Mouse (Mus musculus) kidney, embryonic 14.5 days (tissue): Measurements from ENCODE around the gene Luc7l3. TPM values are rescaled to one million over a fixed set of nuclear protein-coding genes. Genes with fewer than 3 reads are reported as not detected.
A peak's percentile ranks its signal among the peaks of the same experiment; 100 is the strongest.

Experiments
- ATAC-seq: fragments of 200-750 bp; cut with Nextera tagmentation; 2 replicates; pipeline ENCODE4 v1.8.0; 2017; ENCODE audit warnings: moderate number of reproducible peaks, mild to moderate bottlenecking, moderate TSS enrichment, moderate library complexity; ENCODE audit not compliant: low FRiP score, low TSS enrichment
- H3K27ac ChIP-seq: fragments of 300-500 bp; sonication (generic); 2 replicates; pipeline ENCODE4 v1.5.1; 2014; ENCODE audit warnings: low read depth, mild to moderate bottlenecking, low read length, moderate library complexity, mixed read lengths
- H3K27me3 ChIP-seq: fragments of 300-500 bp; sonication (generic); 2 replicates; pipeline ENCODE4 v1.6.1; 2014; ENCODE audit warnings: mild to moderate bottlenecking, low read length; ENCODE audit not compliant: control insufficient read depth, insufficient read depth
- H3K36me3 ChIP-seq: fragments of 300-500 bp; sonication (generic); 2 replicates; pipeline ENCODE4 v1.6.1; 2014; ENCODE audit warnings: low read length, mixed read lengths; ENCODE audit not compliant: control insufficient read depth, insufficient read depth
- H3K4me1 ChIP-seq: fragments of 300-500 bp; sonication (generic); 2 replicates; pipeline ENCODE4 v1.6.1; 2014; ENCODE audit warnings: low read length, mixed read lengths; ENCODE audit not compliant: control insufficient read depth, insufficient read depth
- H3K4me2 ChIP-seq: fragments of 300-500 bp; sonication (generic); replicated peaks from 2 replicates; pipeline ENCODE4 v1.6.1; 2014; ENCODE audit warnings: low read depth, mild to moderate bottlenecking, low read length
- H3K4me3 ChIP-seq: fragments of 300-500 bp; sonication (generic); 2 replicates; pipeline ENCODE4 v1.5.1; 2014; ENCODE audit warnings: mild to moderate bottlenecking, low read length
- H3K9ac ChIP-seq: fragments of 300-500 bp; sonication (generic); 2 replicates; pipeline ENCODE4 v1.6.1; 2014; ENCODE audit warnings: low read depth, mild to moderate bottlenecking, low read length, moderate library complexity
- H3K9me3 ChIP-seq: fragments of 300-500 bp; sonication (generic); 2 replicates; pipeline ENCODE4 v1.6.1; 2016; ENCODE audit warnings: low read length; ENCODE audit not compliant: control insufficient read depth
- WGBS: fragments of 180-500 bp; shearing (Covaris S2); extraction: QIAGEN DNeasy Blood & Tissue Kit; methylation state at CpG from one replicate; pipeline ENCODE4 v1.1.7; 2014; 5-methylcytosine and 5-hydroxymethylcytosine counted together
- polyA plus RNA-seq: library from polyadenylated mRNA; unstranded; fragments of >200 nt; fragmentation: Nextera tagmentation; extraction: Ambion mirVana; gene quantifications from 2 replicates; pipeline ENCODE4 v1.2.1, GENCODE M21; 2014

The Luc7l3 gene
- polyA plus RNA-seq, 1 experiment from 2014 or later: 106 TPM

DNA sequence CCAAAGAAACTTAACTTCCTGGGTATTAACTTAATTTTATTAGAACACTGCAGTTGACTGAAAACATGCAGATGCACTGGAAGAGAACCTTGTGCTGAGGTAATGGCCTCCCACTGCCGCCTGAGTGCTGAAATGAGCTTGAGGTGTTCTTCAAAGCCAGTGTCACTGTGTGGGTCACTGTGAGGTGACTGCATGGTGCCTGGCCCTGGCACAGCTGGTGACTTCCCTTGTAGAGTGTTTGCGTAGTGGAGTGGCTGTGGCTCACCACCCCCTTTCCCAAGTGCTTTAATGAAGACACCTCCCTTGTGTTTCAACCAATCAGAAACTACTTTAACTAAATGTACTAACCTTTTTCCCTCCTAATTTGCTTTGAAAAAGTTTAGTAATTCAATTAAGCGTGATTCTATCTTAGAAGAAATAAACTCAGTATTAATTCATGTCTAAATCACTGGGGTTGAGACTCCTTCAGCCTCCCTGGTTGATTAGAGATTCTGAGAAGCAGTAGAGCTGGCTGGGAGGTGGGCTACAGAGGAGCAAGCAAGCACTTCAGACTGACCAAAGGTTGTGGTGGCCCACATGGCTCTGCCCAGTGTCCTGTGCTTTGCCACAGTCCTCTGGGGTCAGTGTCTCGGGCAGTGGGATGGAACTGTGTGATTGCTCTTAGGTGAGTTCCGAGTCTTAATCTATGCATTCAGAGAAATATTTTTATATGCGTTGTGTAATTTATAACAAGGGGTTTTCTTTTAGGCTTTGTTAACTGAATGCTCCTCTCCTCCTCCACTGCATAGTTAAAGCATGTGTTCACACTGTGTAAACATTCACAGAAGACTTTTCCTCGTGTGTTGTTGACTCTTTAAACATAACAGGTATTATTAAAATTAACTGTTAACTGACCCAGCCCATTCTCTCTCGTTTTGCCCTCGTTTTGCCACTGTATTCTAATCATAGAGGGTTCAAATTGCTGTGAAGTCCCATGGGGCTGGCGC, 19.5 kb upstream of the Luc7l3 start:
- peaks cover 28% of the 10 kb centered on the region for H3K36me3 ChIP-seq
- no peak overlapping the region for H3K4me3 ChIP-seq
- H3K4me1 ChIP-seq: peaks cover 20% of the 10 kb centered on the region
- H3K27ac ChIP-seq: no peak overlapping the region
- no peaks in the 10 kb centered on the region for H3K9me3 ChIP-seq
- no peaks in the 10 kb centered on the region for H3K27me3 ChIP-seq
- no peak overlapping the region for H3K4me2 ChIP-seq
- WGBS: 63% methylated on average over 10 of the region's 10 CpGs
- H3K9ac ChIP-seq: no peak overlapping the region
- ATAC-seq: no peak

DNA sequence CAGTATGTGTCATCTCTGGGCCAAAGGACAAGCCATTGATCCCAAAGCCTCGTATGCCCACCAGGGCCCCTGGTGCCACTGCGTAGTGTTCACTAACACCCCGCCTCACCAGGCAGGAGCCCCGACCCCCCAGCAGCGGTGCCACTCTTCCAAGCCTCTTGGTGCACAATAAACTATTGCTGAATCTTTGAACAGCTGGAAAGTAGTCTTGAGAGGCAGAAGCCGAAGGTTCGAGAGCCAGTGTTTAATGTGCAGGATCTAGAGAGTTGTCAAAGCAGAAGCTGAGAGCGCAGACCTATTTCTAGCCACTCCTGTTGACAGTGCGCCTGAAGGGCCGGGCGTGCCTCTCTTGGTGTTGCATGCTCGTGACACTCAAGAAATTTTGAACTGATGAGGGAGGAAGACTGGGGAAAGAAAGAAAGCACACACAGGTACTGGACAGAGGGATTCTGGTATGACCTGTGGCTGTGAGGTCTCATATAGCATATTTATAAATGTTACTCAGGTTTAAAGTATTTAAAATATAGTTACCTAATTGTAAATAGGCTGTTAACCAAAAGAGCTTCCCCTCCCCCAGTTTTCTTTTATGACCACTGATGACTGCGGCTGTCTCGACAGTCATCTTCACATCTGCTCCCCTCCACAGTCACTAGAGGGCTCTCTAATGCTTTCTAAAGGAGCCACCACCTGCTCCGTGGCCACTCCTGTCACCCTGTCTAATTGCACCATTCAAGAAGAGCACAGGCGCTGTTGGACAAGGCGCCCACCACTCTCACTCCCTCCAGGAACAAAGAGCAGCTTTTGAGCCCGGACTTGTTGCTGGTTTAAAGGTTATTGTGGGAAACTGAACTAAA, 18.2 kb upstream of the Luc7l3 start:
- Histone ChIP-seq H3K27ac (no peak overlapping the region), H3K4me2 (no peak overlapping the region), H3K4me3 (no peak overlapping the region), H3K9me3 (no peaks in the 10 kb centered on the region), H3K27me3 (no peaks in the 10 kb centered on the region), H3K36me3 (peaks cover 32% of the 10 kb centered on the region), H3K4me1 (peaks cover 20% of the 10 kb centered on the region), H3K9ac (no peak overlapping the region)
- ATAC-seq: 0 out of 2 replicates have a peak, but pooled peaks have one; percentile 59
- 59% methylated on average over 18 of the region's 18 CpGs for WGBS

DNA sequence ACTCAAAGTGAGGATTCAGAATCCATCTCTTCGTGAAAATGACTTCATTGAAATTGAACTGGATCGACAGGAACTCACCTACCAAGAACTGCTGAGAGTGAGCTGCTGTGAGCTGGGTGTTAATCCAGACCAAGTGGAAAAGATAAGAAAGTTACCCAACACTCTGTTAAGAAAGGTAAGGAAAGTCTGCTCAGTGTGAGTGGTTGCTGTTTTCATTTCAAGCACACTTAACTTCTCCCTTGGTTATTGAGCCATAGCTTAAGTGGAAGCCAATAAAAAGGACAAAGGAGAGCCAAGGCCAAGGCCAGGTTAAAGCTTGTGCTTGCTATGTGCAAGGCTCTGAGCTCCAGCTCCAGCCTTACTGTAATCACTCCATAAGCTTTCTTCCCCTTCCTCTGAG, 16.6 kb upstream of the Luc7l3 start:
- no peak overlapping the region for H3K4me3 ChIP-seq
- 91% methylated on average over 2 of the region's 2 CpGs for WGBS
- H3K36me3 ChIP-seq: peaks cover 40% of the 10 kb centered on the region
- no peaks in the 10 kb centered on the region for H3K9me3 ChIP-seq
- H3K9ac ChIP-seq: no peak overlapping the region
- peaks cover 12% of the 10 kb centered on the region for H3K4me1 ChIP-seq
- ATAC-seq: no peak
- no peak overlapping the region for H3K27ac ChIP-seq
- H3K27me3 ChIP-seq: no peaks in the 10 kb centered on the region
- H3K4me2 ChIP-seq: no peak overlapping the region

DNA sequence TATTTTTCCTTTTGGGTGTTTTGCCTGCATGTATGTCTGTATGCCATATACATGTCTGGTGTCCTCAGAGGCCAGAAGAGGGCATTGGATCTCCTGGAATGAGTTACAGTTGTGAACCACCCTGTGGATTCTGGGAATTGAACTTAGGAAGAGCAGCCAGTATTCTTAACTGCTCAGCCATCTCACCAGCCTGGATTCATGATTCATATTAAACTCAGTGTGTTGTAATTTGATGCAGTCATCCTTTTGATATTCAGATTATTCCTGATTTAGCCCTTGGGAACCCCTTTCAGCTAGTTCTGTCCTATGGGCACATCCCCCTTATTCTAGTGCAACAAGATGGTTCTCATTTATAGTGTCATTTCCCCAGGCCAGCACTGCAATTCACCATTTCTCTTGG, 14.8 kb upstream of the Luc7l3 start:
- no peaks in the 10 kb centered on the region for H3K4me1 ChIP-seq
- H3K36me3 ChIP-seq: peaks cover 40% of the 10 kb centered on the region
- H3K27me3 ChIP-seq: no peaks in the 10 kb centered on the region
- ATAC-seq: no peak
- no peak overlapping the region for H3K4me3 ChIP-seq
- H3K4me2 ChIP-seq: no peak overlapping the region
- H3K9me3 ChIP-seq: no peaks in the 10 kb centered on the region
- no peak overlapping the region for H3K9ac ChIP-seq
- H3K27ac ChIP-seq: no peak overlapping the region

DNA sequence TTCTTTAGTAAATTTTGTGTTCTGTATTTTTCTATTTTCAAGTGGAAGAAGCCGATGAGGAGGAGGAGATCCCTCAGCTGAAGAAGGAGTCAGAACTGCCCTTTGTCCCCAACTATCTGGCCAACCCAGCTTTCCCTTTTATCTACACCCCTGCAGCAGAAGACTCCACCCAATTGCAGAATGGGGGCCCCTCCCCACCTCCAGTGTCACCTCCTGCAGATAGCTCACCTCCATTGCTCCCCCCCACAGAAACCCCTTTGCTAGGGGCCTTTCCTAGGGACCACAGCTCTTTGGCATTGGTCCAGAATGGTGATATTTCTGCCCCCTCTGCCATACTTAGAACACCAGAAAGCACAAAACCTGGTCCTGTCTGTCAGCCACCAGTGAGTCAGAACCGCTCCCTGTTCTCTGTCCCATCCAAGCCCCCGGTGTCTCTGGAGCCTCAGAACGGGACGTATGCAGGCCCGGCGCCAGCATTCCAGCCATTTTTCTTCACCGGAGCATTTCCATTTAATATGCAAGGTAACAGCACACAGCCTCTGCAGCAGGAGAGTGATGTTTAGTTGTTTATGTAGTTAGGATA, 12.7 kb upstream of the Luc7l3 start:
- H3K36me3 ChIP-seq: peaks cover 34% of the 10 kb centered on the region
- no peak overlapping the region for H3K9ac ChIP-seq
- no peaks in the 10 kb centered on the region for H3K27me3 ChIP-seq

DNA sequence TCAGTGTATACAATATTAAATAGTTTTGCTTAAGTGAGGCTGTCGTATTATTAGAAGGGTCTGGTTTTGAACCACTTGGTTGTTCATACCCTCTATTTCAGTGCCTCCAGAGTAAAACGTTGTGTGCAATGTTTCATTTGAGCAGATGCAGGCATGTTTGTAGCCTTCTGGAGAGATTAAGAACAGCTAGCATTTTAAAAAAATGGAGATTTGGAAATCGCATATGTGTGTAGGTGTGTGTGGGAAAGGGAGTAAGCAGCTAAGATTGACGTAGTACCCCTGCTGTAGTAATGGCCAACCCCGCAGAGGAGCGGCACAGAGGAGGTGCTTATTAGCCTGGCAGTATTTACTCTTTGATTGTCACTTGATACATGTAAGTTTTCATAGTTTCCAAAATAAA, 10.9 kb upstream of the Luc7l3 start:
- 88% methylated on average over 6 of the region's 6 CpGs for WGBS
- Histone ChIP-seq H3K27ac (no peak overlapping the region), H3K27me3 (no peaks in the 10 kb centered on the region), H3K4me2 (no peak overlapping the region), H3K4me3 (no peak overlapping the region), H3K9me3 (no peaks in the 10 kb centered on the region), H3K4me1 (peaks cover 3% of the 10 kb centered on the region; the same call in 1 of the 2 replicates), H3K36me3 (peaks cover 17% of the 10 kb centered on the region), H3K9ac (no peak overlapping the region)
- ATAC-seq: no peak

More for the DNA sequence above, 12.7 kb upstream of the Luc7l3 start:
- 96% methylated on average over 8 of the region's 8 CpGs for WGBS
- Histone ChIP-seq H3K4me1 (no peaks in the 10 kb centered on the region; the same call in 1 of the 2 replicates), H3K4me2 (no peak overlapping the region), H3K4me3 (no peak overlapping the region), H3K27ac (no peak overlapping the region), H3K9me3 (no peaks in the 10 kb centered on the region)
- ATAC-seq: no peak

DNA sequence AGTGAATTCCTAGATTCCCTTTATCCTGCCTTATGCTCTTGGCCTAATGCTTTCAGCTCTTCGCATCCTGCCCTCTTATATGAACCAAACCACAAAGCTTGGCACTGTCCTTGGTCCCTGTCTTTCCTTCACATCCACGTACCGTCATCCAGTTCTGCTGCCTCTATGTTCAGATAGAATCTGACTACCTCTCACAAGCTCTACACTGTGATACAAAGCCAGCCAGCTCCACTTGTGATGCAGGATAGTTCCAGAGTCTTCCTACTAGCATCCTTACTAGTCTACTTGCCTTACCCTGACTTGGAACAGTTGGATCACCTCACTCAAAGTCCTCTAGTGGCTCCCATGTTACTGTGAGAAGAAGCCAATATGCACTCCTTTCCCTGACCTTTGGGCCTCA, 8.4 kb upstream of the Luc7l3 start:
- 88% methylated on average over 3 of the region's 3 CpGs for WGBS
- H3K9ac ChIP-seq: no peak overlapping the region
- H3K4me2 ChIP-seq: no peak overlapping the region

DNA sequence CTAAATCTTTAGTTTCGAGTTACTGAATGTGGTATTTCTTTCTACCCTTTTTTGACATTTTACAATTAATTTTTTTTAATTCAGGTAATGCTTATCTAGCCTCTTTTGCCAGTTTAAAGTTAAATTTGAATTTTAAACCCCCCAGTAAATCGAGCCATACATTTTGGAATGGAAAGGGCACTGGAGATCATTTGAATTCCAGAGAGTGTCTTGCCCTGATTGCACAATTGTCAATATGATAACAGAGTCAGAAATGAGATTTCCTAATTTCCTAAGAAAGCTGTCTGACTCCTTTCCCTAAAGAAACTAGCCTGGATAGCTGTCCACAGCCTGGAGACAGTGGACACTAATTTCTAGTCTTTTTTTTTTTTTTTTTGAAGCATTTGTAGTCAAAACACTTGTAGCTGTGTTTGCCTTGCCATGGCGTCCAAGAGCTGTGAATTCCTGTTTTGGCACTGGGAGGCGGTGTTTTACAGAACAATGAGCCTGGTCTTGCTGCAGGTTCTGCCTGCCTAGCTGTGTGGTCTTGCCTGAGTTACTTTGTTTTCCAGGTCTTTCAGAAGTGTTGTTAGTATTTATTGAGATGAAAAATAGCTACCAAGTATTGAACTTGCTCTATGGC, 7.6 kb upstream of the Luc7l3 start:
- Histone ChIP-seq H3K4me3 (no peak overlapping the region), H3K9ac (no peak overlapping the region), H3K4me1 (peaks cover 9% of the 10 kb centered on the region), H3K27ac (no peak overlapping the region), H3K36me3 (peaks cover 3% of the 10 kb centered on the region), H3K9me3 (no peaks in the 10 kb centered on the region), H3K4me2 (no peak overlapping the region; the same call in 1 of the 2 replicates), H3K27me3 (no peaks in the 10 kb centered on the region)
- ATAC-seq: no peak
- 68% methylated on average over 4 of the region's 4 CpGs for WGBS

More for the DNA sequence above, 8.4 kb upstream of the Luc7l3 start:
- no peak overlapping the region for H3K4me3 ChIP-seq
- H3K4me1 ChIP-seq: peaks cover 9% of the 10 kb centered on the region
- no peak for ATAC-seq
- no peak overlapping the region for H3K27ac ChIP-seq
- H3K9me3 ChIP-seq: no peaks in the 10 kb centered on the region
- peaks cover 7% of the 10 kb centered on the region for H3K36me3 ChIP-seq
- no peaks in the 10 kb centered on the region for H3K27me3 ChIP-seq
